Mouse (Mus musculus): ENCODE measurements at regions not wholly inside any gene's neighbourhood (a gene's known extent, or its start where the extent isn't known, plus 50 kb on each side); places are given as distances from the start of the nearest gene placed in this dataset.

GRCm38 (mm10) chr12:69464906-69465305, 92.6 kb upstream of the Gm9887 start:
- TF ChIP-seq CTCF (conservative IDR thresholded peaks at IDR 0.05; ENCODE audit: low read length) (no peak), NANOG (IDR thresholded peaks at IDR 0.05; ENCODE audit: borderline replicate concordance, low read length) (no peak), POU5F1 (IDR thresholded peaks at IDR 0.05; ENCODE audit: borderline replicate concordance, low read length) (no peak)

All from E14TG2a.4 (cell line).